Mouse (Mus musculus) frontal cortex, postnatal 36 days (tissue): ENCODE data around the gene Erp29.
"Not testable (repeated sequence)": the region's sequence is repeated elsewhere in the genome, so short reads cannot be mapped to it uniquely, and the experiment has no call there.

Experiments used
- DNase-seq, 2 experiments: peaks; one replicate each; pipeline ENCODE4 v3.0.0; 2022; ENCODE audit warnings: low spot score in 2 of 2

The Erp29 gene

DNA sequence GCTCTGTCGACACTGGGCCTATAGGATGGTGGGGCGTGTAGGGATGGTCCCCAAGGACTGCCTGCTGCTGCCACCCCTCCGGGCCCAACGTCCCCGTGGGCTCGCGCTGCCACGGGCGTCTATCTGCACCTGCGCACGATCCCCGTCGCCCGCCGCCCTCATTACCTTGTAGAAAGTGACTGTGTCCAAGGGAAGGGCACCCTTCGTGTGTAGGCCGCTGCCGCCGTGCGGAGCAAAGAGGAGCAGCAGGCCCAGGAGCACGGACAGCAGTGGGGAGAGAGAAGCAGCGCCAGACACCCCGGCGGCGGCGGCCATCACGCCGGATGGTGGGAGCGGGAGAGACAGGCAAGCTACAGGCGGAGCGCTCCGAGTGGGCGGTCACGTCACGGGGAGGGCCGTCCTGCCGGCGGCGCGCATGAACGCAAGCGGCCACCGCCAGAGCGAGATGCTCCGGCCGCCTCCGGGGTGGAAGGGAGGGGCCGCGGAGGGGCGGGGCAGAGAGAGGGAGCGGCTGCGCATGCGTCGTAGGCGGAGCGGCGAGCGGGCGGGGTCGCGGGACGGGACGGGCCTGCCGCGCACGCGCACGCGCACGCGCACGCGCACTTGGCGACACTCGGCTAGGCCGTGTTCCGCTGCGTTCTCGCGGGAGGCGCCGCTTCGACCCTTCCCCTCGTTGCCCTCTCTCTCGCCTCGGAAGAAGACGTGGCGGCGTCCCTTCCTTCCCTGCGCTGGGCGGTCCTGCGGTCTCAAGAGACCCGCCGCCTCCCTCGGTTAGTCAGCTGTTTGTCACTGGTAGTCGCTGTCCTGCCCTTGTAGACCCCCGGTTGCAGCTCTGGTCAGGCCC is at the start of gene Erp29:
Gene Erp29, minus strand, starts transcription at position 481 of the 844 bp plus-strand sequence.
- DNase-seq = peak; percentile 98 to 99

DNA sequence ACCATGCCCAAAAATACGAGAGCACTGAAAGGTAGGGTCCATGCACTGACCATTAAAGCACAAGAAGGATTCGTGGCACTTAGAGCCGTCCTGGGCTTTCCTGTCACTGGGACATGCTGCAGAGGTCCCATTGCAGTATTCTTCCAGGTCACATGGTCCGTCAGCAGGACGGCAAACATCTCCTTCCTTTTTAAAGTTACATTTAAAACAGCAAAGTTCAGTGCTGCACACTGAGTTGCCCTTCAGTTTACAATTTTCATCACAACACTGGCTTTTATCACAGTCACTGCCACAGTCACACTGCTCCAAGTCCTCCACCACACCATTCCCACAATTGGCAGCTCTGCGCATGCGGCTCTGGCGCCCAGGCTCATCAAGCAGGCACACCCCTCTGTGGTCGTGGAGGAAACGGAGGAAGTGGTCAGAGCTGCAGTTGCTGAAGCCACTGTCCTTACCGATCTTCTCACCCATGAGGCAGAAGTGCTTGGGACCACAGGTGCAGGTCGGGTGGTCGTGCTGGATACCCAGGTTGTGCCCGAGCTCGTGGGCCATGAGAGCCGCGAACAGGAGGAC is 49.2 kb upstream of the Erp29 start:
- DNase-seq = not testable (repeated sequence)

DNA sequence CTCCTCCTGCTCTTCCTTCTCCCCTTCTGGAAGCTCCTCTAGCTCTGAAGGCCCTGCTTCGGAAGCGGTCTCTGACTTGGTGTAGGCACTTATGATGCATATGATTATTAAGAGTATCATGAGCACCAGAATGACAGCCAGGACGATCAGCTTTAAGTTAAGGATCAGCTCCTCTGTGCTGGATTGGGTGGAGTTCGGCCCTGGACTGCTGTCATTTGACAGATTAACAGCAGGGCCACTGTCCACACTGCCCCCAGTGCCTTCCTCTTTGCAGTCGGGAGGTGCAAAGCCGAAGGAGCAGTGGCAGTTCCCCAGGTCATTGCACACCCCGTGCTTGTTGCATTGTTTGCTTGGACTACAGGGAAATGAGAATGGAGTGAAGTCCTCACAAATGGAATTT is 48.4 kb upstream of the Erp29 start:
- no peak for DNase-seq

DNA sequence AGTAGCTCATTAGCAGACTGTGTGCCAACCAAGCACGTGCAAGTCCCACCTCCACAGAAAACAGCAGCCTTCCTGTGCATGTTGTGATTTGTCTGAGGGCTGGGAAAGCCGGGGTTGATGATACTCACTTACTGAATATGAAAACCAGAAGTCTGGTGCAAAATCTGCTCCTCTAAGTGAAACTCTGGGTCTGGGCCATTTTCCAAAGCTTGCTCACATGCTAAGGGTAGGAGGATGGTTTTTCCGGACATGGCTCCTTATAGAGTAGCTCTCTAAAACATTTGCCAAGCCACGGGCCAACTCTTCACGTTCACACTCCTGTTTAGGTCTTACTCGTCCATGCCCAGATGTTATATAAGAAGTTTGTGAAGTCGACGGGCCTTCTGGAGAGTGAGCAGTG is 41.0 kb upstream of the Erp29 start:
- DNase-seq = peak; percentile 64 to 89

DNA sequence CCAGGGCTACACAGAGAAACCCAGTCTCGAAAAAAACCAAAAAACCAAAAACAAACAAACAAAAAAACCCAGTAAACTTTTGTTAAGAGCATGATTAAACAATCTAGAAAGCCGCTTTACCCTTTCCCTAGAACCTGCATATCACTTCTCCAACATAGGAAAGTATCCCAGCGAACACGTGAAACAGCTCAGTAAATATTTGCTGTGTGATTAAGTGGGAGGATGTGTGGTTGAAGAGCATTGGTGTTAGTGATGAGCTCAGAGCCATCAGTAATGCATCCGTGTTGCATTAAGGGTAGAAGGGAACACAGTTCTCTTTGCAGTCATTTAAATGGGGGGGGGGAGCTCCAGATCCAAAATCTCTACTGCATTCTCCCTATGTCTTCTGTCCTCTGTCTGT is 32.5 kb upstream of the Erp29 start:
- no peak for DNase-seq

DNA sequence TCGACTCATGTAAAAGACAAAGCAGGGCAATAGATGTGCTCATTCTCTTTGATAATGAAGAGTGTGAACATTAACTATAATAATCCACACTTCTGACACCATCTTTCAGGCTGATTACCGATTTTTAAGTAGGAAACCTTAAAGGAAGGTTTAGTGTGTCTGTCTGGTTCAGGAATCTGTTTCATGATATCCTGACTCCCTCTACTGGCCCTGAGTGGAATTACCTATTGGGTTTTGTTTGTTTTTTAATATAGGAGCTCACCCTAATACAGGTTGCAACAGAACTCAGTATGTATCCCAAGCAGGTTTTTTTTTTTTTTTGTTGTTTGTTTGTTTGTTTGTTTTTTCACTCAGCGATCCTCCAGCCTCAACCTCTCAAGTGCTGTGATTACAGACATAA is 25.4 kb upstream of the Erp29 start:
- peak in 1 of 2 experiments; percentile 42 for DNase-seq

DNA sequence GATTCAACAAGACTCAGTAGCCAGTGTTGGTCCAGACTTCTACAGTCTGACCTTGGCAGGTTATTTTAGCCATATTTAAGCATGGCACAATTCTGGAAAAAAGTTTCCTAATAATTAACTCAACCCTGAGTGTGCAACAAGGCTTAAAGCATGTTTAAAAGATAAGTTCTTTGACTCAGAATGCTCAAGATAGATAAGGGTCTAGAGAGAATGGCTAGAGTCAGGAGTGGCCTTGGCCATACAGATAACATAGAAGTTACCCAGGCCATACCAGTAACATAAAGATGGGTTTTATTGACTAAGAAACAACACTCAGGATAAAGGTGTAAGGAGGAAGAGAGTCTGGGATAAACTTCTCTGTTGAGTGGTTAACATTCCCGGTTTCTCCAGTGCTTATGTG is 23.7 kb upstream of the Erp29 start:
- DNase-seq = no peak

DNA sequence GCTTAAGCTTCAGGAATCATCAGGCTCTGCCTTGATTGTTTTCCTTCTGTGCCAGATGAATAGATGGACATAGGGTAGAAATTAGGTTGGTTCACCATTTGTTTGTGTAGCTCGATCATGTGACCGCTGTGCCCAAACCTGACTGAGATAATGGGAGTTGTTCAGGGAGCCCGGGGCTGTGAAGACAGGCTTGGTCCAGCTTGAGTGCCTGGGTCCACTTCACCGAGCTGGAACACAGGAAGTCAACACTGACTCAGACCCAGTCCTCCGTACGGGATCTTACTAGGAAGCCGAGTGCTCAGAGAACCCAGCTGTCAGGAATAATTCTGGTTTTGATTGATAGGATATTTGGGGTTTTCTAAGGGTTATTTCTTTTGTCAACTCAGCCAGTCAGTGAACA is 22.3 kb upstream of the Erp29 start:
- no peak for DNase-seq

DNA sequence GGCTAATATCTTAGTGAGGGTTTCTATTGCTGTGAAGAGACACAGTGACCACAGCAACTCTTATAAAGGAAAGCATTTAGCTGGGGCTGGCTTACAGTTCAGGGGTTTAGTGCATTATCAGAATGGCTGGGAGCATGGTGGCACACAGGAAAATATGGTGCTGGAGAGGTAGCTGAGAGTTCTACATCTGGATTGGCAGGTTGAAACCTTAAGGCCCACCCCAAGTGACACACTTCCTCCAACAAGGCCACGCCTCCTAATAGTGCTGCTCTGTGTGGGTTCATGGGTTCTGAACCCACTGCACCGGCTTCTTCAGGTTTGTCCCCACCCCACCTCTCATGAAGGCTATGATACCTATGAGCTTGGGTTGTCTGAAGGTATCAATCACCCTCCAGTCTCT is 20.1 kb upstream of the Erp29 start:
- DNase-seq = no peak

DNA sequence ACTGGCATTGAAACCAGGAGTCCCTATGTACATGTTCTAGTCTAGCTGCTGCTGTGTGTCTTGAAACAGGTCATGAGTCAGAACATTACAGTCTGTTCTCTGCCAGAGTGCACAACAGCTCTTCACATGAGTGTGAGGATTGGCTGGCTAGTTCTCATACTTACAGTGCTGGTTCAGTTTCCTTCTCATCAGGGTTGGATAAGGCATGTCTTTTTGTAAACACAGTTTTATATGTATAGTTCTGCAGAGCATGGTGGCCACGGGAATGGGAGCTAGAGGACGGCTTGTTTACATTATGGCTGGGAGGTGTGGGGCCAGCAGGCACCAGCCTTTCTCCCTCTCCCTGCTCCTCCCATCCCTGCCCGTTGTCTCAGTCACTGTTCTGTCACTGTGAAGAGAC is 17.3 kb upstream of the Erp29 start:
- no peak for DNase-seq

DNA sequence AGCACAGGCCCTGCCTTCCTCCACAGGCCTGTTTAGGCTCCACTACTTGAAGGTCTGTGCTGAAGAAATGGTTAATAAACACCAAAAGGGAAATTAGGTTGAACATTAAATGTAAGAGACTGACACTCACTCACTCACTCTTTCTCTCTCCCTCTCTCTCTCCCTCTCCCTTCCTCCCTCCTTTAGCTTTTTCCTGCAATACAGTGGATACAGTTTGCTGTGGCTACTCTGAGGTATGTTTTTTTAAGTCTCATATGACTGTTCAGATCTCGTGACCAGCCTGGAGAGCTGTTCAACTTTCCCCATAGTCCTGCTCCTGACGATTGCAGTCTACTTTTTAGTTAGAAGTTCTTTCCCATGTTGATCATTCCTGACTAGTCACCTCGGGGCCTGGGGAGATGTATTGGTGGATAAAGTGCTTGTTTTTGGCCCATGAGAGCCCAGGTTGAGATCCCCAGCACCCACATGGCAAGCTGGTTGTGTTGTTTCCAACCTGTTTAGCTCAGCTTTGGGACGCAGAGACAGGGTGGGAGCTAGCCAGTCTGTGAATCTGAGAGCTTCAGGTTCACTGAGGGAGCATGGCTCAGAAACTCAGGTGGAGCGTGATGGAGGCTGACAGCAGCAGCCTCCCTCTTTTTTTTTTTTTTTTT is 11.4 kb upstream of the Erp29 start:
- no peak for DNase-seq

DNA sequence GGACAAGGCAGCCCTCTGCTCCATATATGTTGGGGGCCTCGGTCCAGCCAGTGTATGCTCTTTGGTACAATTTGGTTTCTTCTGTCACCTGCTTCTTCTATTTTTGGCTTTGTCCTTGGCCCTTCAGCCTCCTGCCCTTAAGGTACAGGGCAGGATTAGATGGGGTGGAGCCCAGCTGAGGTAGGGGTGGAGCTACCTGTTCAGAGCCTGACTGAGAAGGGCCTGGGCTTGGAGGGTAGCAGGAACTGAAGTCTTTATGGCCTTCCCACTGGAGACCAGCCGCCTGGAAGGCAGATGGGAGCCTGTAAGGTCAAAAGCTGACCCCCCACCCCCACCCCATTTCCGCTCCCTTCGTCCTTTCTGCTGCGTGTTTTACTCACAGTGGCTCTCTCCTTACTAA is 10.7 kb upstream of the Erp29 start:
- DNase-seq = no peak

DNA sequence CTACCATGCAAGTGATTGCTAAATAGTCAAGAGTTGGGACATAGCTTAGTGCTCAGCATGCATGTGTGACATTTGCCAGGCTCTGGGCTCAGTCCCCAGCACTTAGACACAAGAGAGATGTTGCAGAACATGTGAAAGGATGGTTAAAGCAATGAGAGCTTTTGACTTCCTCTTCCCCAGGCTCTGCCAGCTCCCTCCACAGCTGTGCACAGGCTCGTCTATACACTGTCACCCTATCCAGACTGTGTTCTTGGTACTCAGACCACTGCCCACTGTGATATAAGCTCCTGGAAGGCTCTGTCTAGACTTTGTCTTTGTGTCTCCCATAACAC is 9.8 kb upstream of the Erp29 start:
- DNase-seq = no peak

DNA sequence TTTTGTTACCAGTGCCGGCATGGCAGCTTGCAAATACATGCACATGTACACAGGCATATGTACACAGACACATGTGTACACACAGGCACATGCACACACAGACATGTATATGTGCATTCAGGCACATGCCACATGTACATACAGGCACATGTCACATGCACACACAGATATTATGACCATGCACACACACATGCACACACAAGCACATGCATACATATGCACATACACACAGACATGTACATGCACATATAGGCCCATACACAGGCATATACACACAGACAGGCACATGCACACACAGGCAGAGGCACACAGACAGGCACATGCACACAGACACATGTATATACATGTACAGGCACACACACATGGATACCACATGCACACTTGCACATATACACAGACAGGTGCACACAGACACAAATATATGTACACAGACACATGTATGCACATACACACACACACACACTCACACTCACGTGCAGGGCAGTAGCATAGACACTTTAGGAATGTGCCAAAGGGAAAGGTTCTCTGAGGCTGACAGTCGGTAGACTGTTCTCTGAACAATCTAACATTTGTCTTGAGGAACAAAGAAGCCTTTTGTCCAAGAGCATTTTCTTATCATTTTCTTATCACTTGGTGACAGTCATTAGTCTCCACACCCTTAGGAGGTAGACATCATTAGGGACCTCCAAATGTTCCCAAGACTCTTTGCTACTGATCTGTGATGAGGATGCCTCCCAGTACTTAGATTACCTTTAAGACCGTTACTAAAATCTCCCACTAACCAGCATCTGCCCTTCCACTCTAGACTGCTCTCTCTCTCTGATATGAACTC is 9.2 kb upstream of the Erp29 start:
- DNase-seq = no peak

DNA sequence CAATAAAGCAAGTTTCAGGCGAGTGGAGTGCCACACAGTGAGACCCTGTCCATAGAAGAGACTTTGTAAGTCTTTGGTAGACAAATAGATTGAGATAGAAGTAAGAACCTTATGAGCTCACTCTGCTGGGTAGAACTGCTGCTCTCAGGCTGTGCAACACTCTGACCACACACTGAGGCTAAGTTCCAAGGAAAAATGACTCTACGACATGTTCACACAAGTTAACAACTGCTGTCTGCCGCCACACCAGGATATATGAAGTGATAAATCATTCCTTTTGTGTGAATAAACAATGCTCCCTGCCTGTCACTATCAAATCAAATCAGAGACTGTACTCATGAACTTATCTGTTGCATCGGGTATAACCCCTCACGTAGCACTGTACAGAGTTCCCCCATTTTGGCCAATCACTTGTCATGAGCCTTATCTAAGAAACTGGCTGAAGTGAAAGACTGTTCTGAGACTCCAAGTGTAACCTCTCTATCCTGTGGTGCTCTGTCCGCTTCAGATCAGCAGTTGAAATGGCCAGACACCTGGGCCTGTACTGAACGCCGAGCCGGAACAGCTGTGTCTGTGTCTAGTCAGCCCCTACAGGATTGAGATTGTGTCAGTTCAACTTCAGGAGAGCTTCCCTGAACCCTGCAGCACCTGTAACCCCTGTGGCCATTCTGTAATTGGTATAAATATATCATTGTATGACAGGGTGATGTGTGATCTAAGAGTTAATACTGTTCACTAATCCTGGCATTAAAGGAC is 3.4 kb upstream of the Erp29 start:
- DNase-seq = no peak

DNA sequence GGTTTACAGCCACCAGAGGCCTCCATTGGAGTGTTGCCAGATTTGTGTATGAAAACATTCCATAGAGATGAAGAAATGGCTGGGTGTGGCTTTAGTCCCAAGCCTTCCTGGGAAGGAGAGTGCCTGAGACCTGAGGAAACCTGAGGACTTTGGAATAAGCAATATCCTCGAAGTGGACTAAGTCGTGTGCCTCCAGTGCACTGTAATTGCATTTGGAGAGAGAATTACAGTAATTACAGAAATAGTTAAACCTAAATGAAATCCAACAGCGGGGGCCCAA is 2.1 kb upstream of the Erp29 start:
- no peak for DNase-seq

DNA sequence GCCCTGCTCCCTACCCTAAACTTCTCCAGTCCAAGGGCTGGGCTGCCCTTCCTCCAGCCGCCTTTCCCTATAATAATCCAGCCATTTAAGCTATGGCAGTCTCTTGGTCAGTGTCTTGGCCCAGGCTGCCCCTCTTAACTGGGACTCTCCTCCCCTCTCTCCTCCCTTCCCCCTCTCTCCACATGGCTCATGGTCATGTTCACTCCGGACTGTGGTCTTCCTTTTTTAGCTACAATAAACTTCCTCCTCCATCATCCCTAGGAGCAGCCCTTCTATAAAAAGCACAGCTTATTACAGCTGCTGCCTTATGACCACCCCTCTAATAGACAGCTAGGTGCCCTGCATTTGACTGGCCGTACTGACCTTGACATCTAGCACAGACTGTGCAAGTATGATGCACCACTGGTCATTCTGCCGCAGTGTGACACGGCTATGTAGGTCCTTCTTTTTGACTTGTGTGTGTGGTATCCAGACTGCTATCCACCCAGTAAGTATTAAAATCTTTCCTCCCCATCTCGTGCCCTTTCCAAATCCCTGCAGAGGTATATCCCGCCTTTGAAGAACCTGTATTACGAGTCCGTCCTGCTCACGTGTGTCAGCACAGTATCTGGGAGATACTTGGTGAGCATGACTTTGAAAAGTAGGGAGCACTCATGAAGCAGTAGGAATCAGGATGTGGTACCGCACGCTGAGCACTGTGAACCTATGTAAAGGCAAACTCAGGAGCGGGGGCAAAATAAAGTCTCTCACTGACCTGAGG is 1.6 kb upstream of the Erp29 start:
- no peak for DNase-seq

DNA sequence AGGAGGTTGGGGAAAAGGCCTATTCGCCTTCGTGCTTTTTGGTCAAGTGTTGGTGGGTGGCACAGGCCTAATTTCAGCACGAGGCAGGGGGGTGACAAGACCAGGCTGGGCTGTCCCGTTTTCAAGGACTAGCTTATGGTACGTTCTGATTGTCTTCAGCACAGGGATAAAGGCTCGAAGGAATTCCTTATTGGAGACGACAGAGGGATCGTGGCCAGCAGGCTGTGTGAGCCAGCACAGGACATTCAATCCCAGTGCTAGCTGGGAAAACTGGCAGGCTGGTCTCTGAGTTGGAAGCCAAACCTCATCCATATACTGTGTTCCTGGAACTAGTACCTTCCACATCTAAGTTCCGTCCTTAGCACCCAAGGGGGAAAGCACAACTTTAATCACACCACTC is 600 bp upstream of the Erp29 start:
- DNase-seq = no peak

DNA sequence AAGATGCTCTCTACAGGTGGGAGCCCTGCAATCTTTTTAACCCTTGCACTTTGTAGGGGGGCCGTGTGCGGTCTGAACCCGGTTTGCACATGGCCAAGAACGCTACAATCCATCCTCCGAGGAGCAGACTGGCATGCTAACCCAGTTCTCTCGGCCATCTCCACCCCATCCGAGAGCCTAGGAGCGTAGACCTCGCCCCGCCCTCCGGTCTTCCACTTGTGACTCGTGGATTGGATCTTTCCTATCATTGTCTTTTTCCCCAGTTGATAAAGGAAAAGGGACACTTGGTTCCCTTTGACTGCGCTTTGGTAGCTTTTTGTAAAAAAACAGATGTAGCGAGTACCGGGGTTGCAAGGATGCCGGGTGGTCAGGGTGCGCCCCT is 671 bp downstream of the Erp29 start, which contains the start of gene Tmem116:
Gene Tmem116, plus strand, starts transcription at position 250 of the 382 bp plus-strand sequence.
- DNase-seq = no peak

DNA sequence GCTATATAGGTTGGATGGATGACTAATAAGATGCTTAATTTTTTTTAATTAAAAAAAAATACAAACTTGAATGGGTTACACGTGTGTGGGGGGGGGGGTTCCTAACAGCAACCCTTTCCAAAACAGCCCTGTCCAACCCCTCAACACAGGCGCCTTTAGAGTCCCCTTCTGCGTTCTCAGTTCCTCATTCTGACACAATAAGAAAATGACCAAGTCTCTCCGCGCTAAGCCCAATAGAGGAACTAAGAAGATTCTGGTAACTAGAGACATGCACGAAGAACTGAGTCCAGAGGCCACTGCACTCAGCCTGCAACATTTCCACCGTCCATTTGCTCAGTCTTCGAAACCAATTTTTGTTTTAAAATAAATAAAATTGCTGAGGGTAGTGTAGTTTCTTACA is 1.1 kb downstream of the Erp29 start:
- no peak for DNase-seq

DNA sequence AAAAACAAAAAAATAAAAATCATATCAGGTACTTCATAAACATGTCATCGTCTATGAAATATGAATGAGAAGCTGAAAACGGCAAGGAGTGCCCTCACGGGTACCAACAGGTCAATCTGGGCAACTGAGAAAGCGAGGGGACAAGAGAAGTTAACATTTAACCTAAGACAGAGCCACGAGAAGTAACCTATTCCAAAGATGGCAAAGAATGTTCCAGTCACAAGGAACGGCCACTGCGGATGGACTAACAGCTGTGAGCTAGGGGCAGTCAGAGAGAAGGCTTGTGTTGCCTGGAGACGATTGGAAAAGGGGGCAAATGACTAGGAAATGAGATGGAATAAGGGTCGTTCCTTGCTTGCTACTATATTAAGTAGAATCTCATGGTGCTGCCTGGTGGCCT is 1.8 kb downstream of the Erp29 start:
- no peak for DNase-seq
